Mouse (Mus musculus): ENCODE data around the gene Olfr1028.

The Olfr1028 gene

GRCm38 (mm10) chr2:85950137-85950536 lies at the start of gene Olfr1028:
Gene Olfr1028, plus strand, starts transcription at chr2:85950437.
- no peak for DNase-seq

DNA sequence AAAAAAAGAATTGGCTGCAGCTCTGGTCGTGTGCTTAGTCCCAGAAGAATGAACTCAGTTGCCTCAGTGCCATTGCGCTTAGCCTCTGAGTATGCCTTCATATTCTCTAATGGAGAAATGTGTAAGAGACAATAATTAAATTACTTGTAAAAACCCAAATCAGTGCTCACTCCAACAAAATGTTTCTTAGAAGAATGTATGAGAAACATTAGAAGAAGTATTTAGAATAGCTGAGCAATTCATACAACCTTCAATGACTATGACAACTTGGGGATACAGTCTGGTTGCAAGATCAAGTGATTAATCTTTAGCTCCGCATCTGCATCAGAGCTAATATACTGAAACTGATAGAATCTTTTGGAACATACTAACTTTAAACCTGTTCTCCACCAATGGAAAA lies 45.3 kb upstream of the Olfr1028 start, which contains the start of gene Olfr1024:
Gene Olfr1024, minus strand, starts transcription at position 101 of the 400 bp plus-strand sequence.
- DNase-seq, result no peak

- no peak for DNase-seq
Measured at GRCm38 (mm10) chr2:85913197-85913596, 37.0 kb upstream of the Olfr1028 start.

DNA sequence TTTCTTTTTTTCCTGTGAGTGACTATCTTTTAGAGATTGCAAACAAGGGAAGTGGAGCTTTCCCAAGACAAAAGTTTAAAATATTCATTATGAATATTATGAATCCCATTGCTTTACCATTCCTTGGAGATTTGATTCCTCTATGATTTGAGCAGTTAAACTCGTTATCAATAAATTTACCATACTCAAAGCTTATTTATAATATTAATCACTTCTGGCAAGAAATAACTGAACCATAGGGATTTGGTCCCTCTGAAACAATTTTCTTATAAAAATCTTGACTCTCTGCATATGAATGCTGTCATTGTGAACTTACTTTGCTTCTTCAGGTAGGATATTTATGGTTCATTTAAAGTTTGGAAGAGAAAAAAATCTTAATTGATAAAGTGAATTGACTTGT lies 35.3 kb upstream of the Olfr1028 start, which contains the start of gene Olfr1025-ps1:
Gene Olfr1025-ps1, plus strand, starts transcription at position 301 of the 400 bp plus-strand sequence.
- no peak for DNase-seq

DNA sequence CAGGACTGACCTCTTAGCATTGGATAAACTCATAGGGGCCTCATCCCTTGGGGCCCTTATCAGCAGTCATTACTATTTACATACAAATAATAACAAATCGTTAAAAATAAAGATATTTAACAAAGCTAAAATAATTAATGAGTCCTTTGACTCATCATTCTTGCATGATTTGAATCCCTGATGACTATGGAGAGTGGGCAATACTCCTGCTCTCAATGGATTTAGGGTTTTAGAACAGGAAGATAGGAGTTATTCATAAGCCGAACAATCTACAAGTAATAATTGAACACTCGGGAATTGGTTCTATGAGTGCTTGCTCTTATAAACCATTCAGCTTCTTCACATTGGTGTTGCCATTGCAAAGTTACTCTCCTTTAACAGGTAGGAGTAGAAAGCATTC lies 29.0 kb upstream of the Olfr1028 start, which contains the start of gene Olfr1026:
Gene Olfr1026, plus strand, starts transcription at position 301 of the 400 bp plus-strand sequence.
- no peak for DNase-seq

DNA sequence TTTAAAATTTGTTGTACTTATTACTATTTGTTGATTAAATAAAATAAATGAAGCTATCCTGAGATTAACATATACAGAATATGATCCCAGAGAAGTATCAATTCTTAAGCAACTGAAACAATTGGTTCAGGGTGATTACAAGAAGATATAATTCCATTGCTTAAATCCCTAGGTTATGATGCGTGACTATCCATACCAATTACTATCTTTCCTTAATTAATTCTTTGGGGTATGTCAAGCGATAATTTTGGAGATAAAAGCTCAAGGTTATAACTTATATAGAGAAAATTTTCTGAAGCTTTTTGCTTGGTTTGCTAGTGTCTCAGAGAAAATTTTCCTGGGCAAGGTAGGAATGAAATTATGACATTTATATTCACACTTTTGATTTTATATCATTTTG lies 23.4 kb downstream of the Olfr1028 start, which contains the start of gene Olfr1029:
Gene Olfr1029, plus strand, starts transcription at position 301 of the 400 bp plus-strand sequence.
- DNase-seq, result no peak

- DNase-seq, result no peak
Measured at GRCm38 (mm10) chr2:85978976-85979375, 28.7 kb downstream of the Olfr1028 start, which contains the start of gene Olfr1030. Gene Olfr1030, plus strand, starts transcription at chr2:85979276.

GRCm38 (mm10) chr2:85990004-85990403 lies 39.8 kb downstream of the Olfr1028 start, which contains the start of gene Olfr1031:
Gene Olfr1031, plus strand, starts transcription at chr2:85990304.
- DNase-seq, result no peak

All from kidney, postnatal 36 days (tissue).